Mouse (Mus musculus) embryonic fibroblast, embryonic 13.5 days (primary cell): Measurements from ENCODE around the gene Flrt2. TPM values are rescaled to one million over a fixed set of nuclear protein-coding genes. Genes with fewer than 3 reads are reported as not detected.

Experiments
- H3K27ac ChIP-seq: 2 replicates; pipeline ENCODE4 v1.5.1; 2012; ENCODE audit warnings: low read length, control low read depth, inconsistent platforms; ENCODE audit not compliant: insufficient read depth
- H3K4me1 ChIP-seq: 2 replicates; pipeline ENCODE4 v1.6.1; 2011; ENCODE audit warnings: low read length; ENCODE audit not compliant: control insufficient read depth, insufficient read depth
- H3K4me3 ChIP-seq: 2 replicates; pipeline ENCODE4 v1.5.1; 2011; ENCODE audit warnings: mild to moderate bottlenecking, control low read depth, low read length; ENCODE audit not compliant: insufficient read depth
- CTCF ChIP-seq: IDR thresholded peaks from 2 replicates; pipeline ENCODE4 v1.5.1; 2011; ENCODE audit warnings: mild to moderate bottlenecking, control low read depth, low read length, moderate library complexity, borderline replicate concordance; ENCODE audit not compliant: insufficient read depth
- POLR2A ChIP-seq: IDR thresholded peaks from 2 replicates; pipeline ENCODE4 v1.6.1; 2011; ENCODE audit warnings: low read depth, mild to moderate bottlenecking, control low read depth, low read length, moderate library complexity
- polyA plus RNA-seq: library from polyadenylated mRNA; stranded (reverse); fragments of >200 nt; gene quantifications from 2 replicates; pipeline ENCODE4 v1.2.4, GENCODE M21; 2011; ENCODE audit warnings: low read depth; ENCODE audit not compliant: missing spikeins, insufficient read length

The Flrt2 gene
- polyA plus RNA-seq, 1 experiment, result 94.9 TPM

- TF ChIP-seq POLR2A (0 out of 2 replicates have a peak, but pooled peaks have one; percentile 12), CTCF (no peak)
- Histone ChIP-seq H3K4me1 (no peaks in the 10 kb centered on the region), H3K27ac (peak overlapping the region; percentile 59), H3K4me3 (peak overlapping the region; percentile 80)
Observed at GRCm38 (mm10) chr12:95693651-95694471, 1.8 kb downstream of the Flrt2 start.

- H3K27ac ChIP-seq, result peak overlapping the region; percentile 59
- peak overlapping the region; percentile 80 for H3K4me3 ChIP-seq
- TF ChIP-seq CTCF, result no peak
- no peak for TF ChIP-seq POLR2A
- no peaks in the 10 kb centered on the region for H3K4me1 ChIP-seq
Observed at GRCm38 (mm10) chr12:95694507-95694906, 2.5 kb downstream of the Flrt2 start.

GRCm38 (mm10) chr12:95694991-95695833 lies 3.2 kb downstream of the Flrt2 start:
- Histone ChIP-seq H3K4me3 (peak overlapping the region; percentile 80), H3K4me1 (no peaks in the 10 kb centered on the region), H3K27ac (peak overlapping the region; percentile 71)
- 0 out of 2 replicates have a peak, but pooled peaks have one; percentile 4 for TF ChIP-seq CTCF
- TF ChIP-seq POLR2A, result peak; percentile 75

GRCm38 (mm10) chr12:95695834-95696521 lies 4.0 kb downstream of the Flrt2 start:
- TF ChIP-seq CTCF (no peak), POLR2A (no peak)

GRCm38 (mm10) chr12:95696522-95697025 lies 4.5 kb downstream of the Flrt2 start:
- Histone ChIP-seq H3K4me3 (peak overlapping the region; percentile 80), H3K27ac (peak overlapping the region; percentile 36; the same call in 1 of the 2 replicates), H3K4me1 (no peaks in the 10 kb centered on the region)
- TF ChIP-seq POLR2A (no peak), CTCF (no peak)

More at GRCm38 (mm10) chr12:95695834-95696521, 4.0 kb downstream of the Flrt2 start:
- Histone ChIP-seq H3K27ac (peak overlapping the region; percentile 71), H3K4me1 (no peaks in the 10 kb centered on the region), H3K4me3 (peak overlapping the region; percentile 80)

- TF ChIP-seq CTCF (no peak), POLR2A (no peak)
- Histone ChIP-seq H3K4me1 (no peaks in the 10 kb centered on the region), H3K4me3 (peak overlapping the region; percentile 80), H3K27ac (peak overlapping the region; percentile 49; the same call in 1 of the 2 replicates)
Observed at GRCm38 (mm10) chr12:95698556-95698955, 6.5 kb downstream of the Flrt2 start.

GRCm38 (mm10) chr12:95700746-95701145 lies 8.7 kb downstream of the Flrt2 start:
- TF ChIP-seq CTCF (no peak), POLR2A (no peak)
- H3K4me1 ChIP-seq, result no peaks in the 10 kb centered on the region
- H3K27ac ChIP-seq, result no peak overlapping the region
- H3K4me3 ChIP-seq, result no peak overlapping the region

- Histone ChIP-seq H3K4me3 (no peak overlapping the region), H3K4me1 (no peaks in the 10 kb centered on the region), H3K27ac (no peak overlapping the region)
- no peak for TF ChIP-seq CTCF
- no peak for TF ChIP-seq POLR2A
Observed at GRCm38 (mm10) chr12:95701580-95701979, 9.6 kb downstream of the Flrt2 start.

- Histone ChIP-seq H3K4me1 (no peaks in the 10 kb centered on the region), H3K4me3 (no peak overlapping the region), H3K27ac (no peak overlapping the region)
- TF ChIP-seq CTCF (no peak), POLR2A (no peak)
Observed at GRCm38 (mm10) chr12:95705006-95705405, 13.0 kb downstream of the Flrt2 start.
